Mouse (Mus musculus): ENCODE measurements around the gene Mllt1. TPM values are rescaled to one million over a fixed set of nuclear protein-coding genes. Genes with fewer than 3 reads are reported as not detected.

Gene Mllt1
- polyA plus RNA-seq, 1 experiment from 2014 or later, result 53.2 TPM

- ATAC-seq (ENCODE audit: borderline replicate concordance, extremely low read depth, low FRiP score, low TSS enrichment), result no peak
- H3K9me3 ChIP-seq, result no peaks in the 10 kb centered on the region
- H3K27me3 ChIP-seq, result no peaks in the 10 kb centered on the region
- H3K4me1 ChIP-seq, result no peaks in the 10 kb centered on the region
- no peak overlapping the region for H3K9ac ChIP-seq
- 74% methylated on average over 5 of the region's 5 CpGs for WGBS
- no peak overlapping the region for H3K4me3 ChIP-seq
- H3K4me2 ChIP-seq, result no peak overlapping the region
- H3K27ac ChIP-seq, result no peak overlapping the region
- H3K36me3 ChIP-seq, result no peaks in the 10 kb centered on the region
Measured at GRCm38 (mm10) chr17:56848785-56849184, 86.4 kb downstream of the Mllt1 start.

- Histone ChIP-seq H3K4me1 (no peaks in the 10 kb centered on the region), H3K9ac (no peak overlapping the region), H3K27ac (no peak overlapping the region), H3K36me3 (no peaks in the 10 kb centered on the region), H3K4me3 (no peak overlapping the region), H3K4me2 (no peak overlapping the region), H3K27me3 (no peaks in the 10 kb centered on the region), H3K9me3 (no peaks in the 10 kb centered on the region)
- 71% methylated on average over 5 of the region's 5 CpGs for WGBS
- ATAC-seq (ENCODE audit: borderline replicate concordance, extremely low read depth, low FRiP score, low TSS enrichment), result no peak
Measured at GRCm38 (mm10) chr17:56843678-56844077, 91.5 kb downstream of the Mllt1 start.

Other genes with a start within 250 kb of the Mllt1 start
- gene Ndufa11, start 217.6 kb downstream of the Mllt1 start, polyA plus RNA-seq (2015; fragmentation: Nextera tagmentation; extraction: Ambion mirVana), result 465 and 491 TPM in 2 replicates
- 13.6 and 16.2 TPM in 2 replicates for gene Vmac, start 217.4 kb downstream of the Mllt1 start, polyA plus RNA-seq (2015; fragmentation: Nextera tagmentation; extraction: Ambion mirVana)
- gene Nrtn, start 177.9 kb downstream of the Mllt1 start, polyA plus RNA-seq (2015; fragmentation: Nextera tagmentation; extraction: Ambion mirVana), result 9.4 and 9.5 TPM in 2 replicates
- 42.6 and 46.5 TPM in 2 replicates for gene Dus3l, start 170.7 kb downstream of the Mllt1 start, polyA plus RNA-seq (2015; fragmentation: Nextera tagmentation; extraction: Ambion mirVana)
- 1.0 and 1.2 TPM in 2 replicates for gene Prr22, start 165.2 kb downstream of the Mllt1 start, polyA plus RNA-seq (2015; fragmentation: Nextera tagmentation; extraction: Ambion mirVana)
- 5.2 and 6.0 TPM in 2 replicates for gene Rfx2, start 104.4 kb downstream of the Mllt1 start, polyA plus RNA-seq (2015; fragmentation: Nextera tagmentation; extraction: Ambion mirVana)
- gene Acsbg2, start 61.0 kb downstream of the Mllt1 start, polyA plus RNA-seq (2015; fragmentation: Nextera tagmentation; extraction: Ambion mirVana), result not detected in 2 replicates
- gene 1700061G19Rik, start 59.9 kb downstream of the Mllt1 start, polyA plus RNA-seq (2015; fragmentation: Nextera tagmentation; extraction: Ambion mirVana), result 0.23 and 0.35 TPM in 2 replicates
- not detected in 2 replicates for gene Acer1, start 46.7 kb upstream of the Mllt1 start, polyA plus RNA-seq (2015; fragmentation: Nextera tagmentation; extraction: Ambion mirVana)
- 135 and 136 TPM in 2 replicates for gene Clpp, start 54.9 kb upstream of the Mllt1 start, polyA plus RNA-seq (2015; fragmentation: Nextera tagmentation; extraction: Ambion mirVana)
- gene Alkbh7, start 61.9 kb upstream of the Mllt1 start, polyA plus RNA-seq (2015; fragmentation: Nextera tagmentation; extraction: Ambion mirVana), result 40.0 and 40.5 TPM in 2 replicates
- gene Pspn, start 64.6 kb upstream of the Mllt1 start, polyA plus RNA-seq (2015; fragmentation: Nextera tagmentation; extraction: Ambion mirVana), result 0.78 TPM in 1 of 2 replicates, not detected in the other
- 56.7 and 63.3 TPM in 2 replicates for gene Gtf2f1, start 75.9 kb upstream of the Mllt1 start, polyA plus RNA-seq (2015; fragmentation: Nextera tagmentation; extraction: Ambion mirVana)
- gene Gm17949, start 76.1 kb upstream of the Mllt1 start, polyA plus RNA-seq (2015; fragmentation: Nextera tagmentation; extraction: Ambion mirVana), result 0.26 and 0.50 TPM in 2 replicates
- 42.1 and 44.1 TPM in 2 replicates for gene Khsrp, start 96.1 kb upstream of the Mllt1 start, polyA plus RNA-seq (2015; fragmentation: Nextera tagmentation; extraction: Ambion mirVana)
- gene Slc25a41, start 106.2 kb upstream of the Mllt1 start, polyA plus RNA-seq (2015; fragmentation: Nextera tagmentation; extraction: Ambion mirVana), result 0.12 TPM in 1 of 2 replicates, not detected in the other
- 55.3 and 57.0 TPM in 2 replicates for gene Crb3, start 123.7 kb upstream of the Mllt1 start, polyA plus RNA-seq (2015; fragmentation: Nextera tagmentation; extraction: Ambion mirVana)
- 8.7 and 9.5 TPM in 2 replicates for gene Slc25a23, start 124.4 kb upstream of the Mllt1 start, polyA plus RNA-seq (2015; fragmentation: Nextera tagmentation; extraction: Ambion mirVana)
- 4.8 and 5.6 TPM in 2 replicates for gene Dennd1c, start 143.1 kb upstream of the Mllt1 start, polyA plus RNA-seq (2015; fragmentation: Nextera tagmentation; extraction: Ambion mirVana)
- 16.4 and 17.5 TPM in 2 replicates for gene Tubb4a, start 152.4 kb upstream of the Mllt1 start, polyA plus RNA-seq (2015; fragmentation: Nextera tagmentation; extraction: Ambion mirVana)
- 8.6 and 10.4 TPM in 2 replicates for gene Tnfsf9, start 169.9 kb upstream of the Mllt1 start, polyA plus RNA-seq (2015; fragmentation: Nextera tagmentation; extraction: Ambion mirVana)
- gene Cd70, start 214.4 kb upstream of the Mllt1 start, polyA plus RNA-seq (2015; fragmentation: Nextera tagmentation; extraction: Ambion mirVana), result not detected in 2 replicates